Mouse (Mus musculus) layer of hippocampus, adult 11-12 months (tissue): ENCODE measurements around the gene Pfkfb3.

Experiments used
- DNase-seq: peaks from one replicate; pipeline ENCODE4 v3.0.0; 2022; ENCODE audit warnings: low spot score

Gene Pfkfb3

DNA sequence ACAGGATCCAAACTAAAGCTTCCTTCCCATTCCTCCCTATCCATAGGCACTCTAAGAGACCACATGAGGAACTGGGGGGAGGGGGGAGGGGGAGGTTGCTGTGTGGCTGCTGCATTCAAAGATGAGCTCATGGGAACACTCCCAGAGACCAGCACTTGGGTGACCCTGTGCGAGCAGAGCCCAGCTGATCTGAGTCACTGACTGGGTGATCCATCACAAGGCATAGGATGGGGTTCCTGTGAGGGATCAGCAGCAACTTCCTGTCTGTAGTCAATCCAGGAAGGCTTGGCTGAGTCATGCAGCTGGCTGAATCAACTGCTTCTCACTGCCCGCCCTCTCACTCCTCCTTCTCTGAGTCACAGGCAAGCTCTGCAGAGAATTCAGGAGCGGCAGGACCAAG, 124.3 kb downstream of the Pfkfb3 start:
- peak; percentile 67 for DNase-seq

DNA sequence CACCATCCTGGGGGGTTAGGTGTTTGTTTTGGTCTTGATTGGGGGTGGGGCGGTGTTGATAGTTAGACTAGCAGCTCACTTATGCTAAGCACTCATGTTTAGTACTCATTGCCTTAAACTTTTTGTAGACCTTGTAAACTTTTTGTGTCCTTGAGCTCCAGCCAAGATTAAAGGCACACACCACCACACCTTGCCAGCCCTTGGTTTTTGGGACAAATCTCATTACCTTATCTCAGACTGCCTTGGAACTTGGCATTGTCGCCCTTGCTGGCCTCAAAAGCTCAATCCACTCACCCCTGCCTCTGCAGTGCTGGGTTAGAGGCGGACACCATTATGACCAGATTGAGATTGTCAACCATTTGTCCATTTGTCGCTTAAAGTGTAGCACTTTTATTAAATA, 125.3 kb downstream of the Pfkfb3 start:
- DNase-seq, result no peak

- DNase-seq, result no peak
These were observed 126.3 kb downstream of the Pfkfb3 start for GRCm38 (mm10) chr2:11427596-11427995.

DNA sequence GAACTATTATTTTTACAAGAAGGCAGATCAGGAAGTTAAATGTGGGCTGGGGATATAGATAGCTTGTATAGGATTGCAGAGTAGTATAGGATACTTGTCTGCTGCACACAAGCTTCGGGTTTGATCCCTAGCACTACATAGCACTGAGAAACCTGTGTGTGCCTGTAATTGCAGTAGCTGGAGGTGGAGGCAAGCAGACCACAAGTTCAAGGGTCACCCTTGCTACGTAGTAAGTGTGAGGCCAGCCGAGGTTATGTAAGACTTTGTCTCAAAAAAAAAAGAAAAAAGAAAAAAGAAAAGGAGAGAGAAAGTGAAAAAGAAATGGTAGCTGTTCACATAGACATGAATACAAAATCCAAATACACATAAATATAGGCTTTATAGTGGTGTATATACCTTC, 127.5 kb downstream of the Pfkfb3 start:
- no peak for DNase-seq

DNA sequence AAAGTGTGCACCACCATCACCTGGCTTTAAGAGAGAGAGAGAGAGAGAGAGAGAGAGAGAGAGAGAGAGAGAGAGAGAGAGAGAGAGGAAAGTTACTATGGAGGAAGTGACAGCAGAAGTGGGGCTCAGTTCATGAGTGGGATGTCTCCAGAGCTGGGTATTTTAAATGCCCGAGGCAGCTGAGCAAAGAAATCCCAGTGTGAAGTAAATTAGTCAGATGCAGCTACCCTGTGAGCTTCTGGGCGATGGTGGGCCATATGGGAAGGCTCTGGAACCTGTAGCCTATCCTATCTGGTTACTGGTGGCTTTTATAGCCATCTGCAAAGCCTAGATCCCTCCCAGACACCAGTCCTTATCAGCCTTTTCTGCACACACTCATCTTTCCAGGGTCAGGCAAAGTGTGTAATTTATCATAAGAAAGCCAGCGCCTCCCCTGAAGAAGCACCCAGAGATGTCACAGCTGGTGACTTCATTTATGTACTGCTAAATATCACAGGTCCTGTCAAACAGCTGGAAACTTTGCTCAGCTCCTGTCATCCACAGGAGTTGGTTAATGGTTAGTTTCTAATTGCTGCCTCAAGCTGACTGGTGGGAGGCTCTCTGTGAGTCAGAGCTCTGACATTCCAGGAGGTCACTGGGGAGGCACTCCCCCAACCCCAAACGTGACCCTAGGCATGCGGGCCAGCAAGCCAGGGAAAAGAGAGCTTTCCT, 128.3 kb downstream of the Pfkfb3 start:
- DNase-seq, result no peak

DNA sequence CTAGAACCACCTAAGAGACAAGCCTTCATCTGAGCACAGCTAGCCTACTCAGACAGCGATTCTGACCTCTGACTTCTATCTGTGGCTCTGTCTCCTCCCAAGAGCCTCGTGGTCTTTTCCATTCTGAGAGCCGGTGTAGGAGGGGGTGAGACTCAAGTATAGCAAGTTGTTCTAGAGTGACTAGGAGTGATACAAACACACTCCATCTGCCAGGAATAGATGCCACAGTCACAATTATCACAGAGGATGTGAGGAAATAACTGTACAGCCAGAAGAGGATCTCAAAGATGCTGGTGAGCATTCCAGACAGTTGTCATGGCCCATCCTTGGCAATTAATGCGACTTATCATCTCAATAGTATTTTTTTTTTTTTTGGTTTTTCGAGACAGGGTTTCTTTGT, 129.6 kb downstream of the Pfkfb3 start:
- DNase-seq, result no peak

- no peak for DNase-seq
These were observed 130.5 kb downstream of the Pfkfb3 start for GRCm38 (mm10) chr2:11423421-11423820.

DNA sequence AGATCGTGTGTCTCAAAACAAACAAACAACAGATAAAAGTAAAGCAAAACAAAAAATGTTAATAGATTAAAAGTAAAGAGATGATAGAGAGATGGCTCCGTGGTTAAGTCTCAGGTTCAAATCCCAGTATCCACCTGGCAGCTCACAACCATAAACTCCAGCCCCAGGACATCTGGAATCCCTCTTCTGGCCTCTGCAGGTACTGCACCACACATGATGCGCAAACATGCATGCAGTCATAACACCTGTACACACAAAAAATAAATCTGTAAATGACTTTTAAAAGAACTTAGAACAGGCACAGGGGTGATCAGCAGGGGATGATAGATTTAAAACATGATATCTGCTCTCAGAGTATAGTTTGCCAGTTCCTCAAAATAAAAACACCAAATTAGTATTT, 131.5 kb downstream of the Pfkfb3 start:
- no peak for DNase-seq
